Mouse (Mus musculus) embryonic facial prominence, embryonic 14.5 days (tissue): ENCODE measurements at regions not wholly inside any gene's neighbourhood (a gene's known extent, or its start where the extent isn't known, plus 50 kb on each side); places are given as distances from the start of the nearest gene placed in this dataset.

ENCODE experiments used
- ATAC-seq: fragments of 200-750 bp; cut with Nextera tagmentation; 2 replicates; pipeline ENCODE4 v1.8.0; 2017; ENCODE audit warnings: low read depth, moderate number of reproducible peaks, moderate TSS enrichment
- DNase-seq: peaks from one replicate; pipeline ENCODE4 v3.0.0-alpha.2; 2015; ENCODE audit warnings: low spot score
- H3K27ac ChIP-seq: fragments of 300-500 bp; sonication (generic); replicated peaks from 2 replicates; pipeline ENCODE4 v1.5.1; 2014; ENCODE audit warnings: low read depth, mild to moderate bottlenecking, low read length, moderate library complexity
- H3K27me3 ChIP-seq: fragments of 300-500 bp; sonication (generic); replicated peaks from 2 replicates; pipeline ENCODE4 v1.6.1; 2014; ENCODE audit warnings: low read length; ENCODE audit not compliant: control insufficient read depth, insufficient read depth
- H3K36me3 ChIP-seq: fragments of 300-500 bp; sonication (generic); 2 replicates; pipeline ENCODE4 v1.6.1; 2014; ENCODE audit warnings: low read length, mixed read lengths; ENCODE audit not compliant: control insufficient read depth, insufficient read depth
- H3K4me1 ChIP-seq: fragments of 300-500 bp; sonication (generic); 2 replicates; pipeline ENCODE4 v1.6.1; 2014; ENCODE audit warnings: antibody characterized with exemption, low read length; ENCODE audit not compliant: control insufficient read depth, insufficient read depth
- H3K4me2 ChIP-seq: fragments of 300-500 bp; sonication (generic); 2 replicates; pipeline ENCODE4 v1.6.1; 2014; ENCODE audit warnings: low read depth, mild to moderate bottlenecking, low read length, moderate library complexity, mixed read lengths
- H3K4me3 ChIP-seq: fragments of 300-500 bp; sonication (generic); 2 replicates; pipeline ENCODE4 v1.5.1; 2014; ENCODE audit warnings: low read depth, mild to moderate bottlenecking, low read length
- H3K9ac ChIP-seq: fragments of 300-500 bp; sonication (generic); 2 replicates; pipeline ENCODE4 v1.6.1; 2014; ENCODE audit warnings: low read depth, mild to moderate bottlenecking, low read length, moderate library complexity, mixed read lengths
- H3K9me3 ChIP-seq: fragments of 300-500 bp; sonication (generic); 2 replicates; pipeline ENCODE4 v1.6.1; 2016; ENCODE audit warnings: low read length; ENCODE audit not compliant: control insufficient read depth
- WGBS: fragments of 180-500 bp; shearing (Covaris S2); extraction: QIAGEN DNeasy Blood & Tissue Kit; methylation state at CpG from one replicate; pipeline ENCODE4 v1.1.7; 2014; 5-methylcytosine and 5-hydroxymethylcytosine counted together

GRCm38 (mm10) chr15:70276838-70277237, 3557.5 kb upstream of the Gm6569 start:
- Histone ChIP-seq H3K27ac (no peak overlapping the region), H3K9ac (no peak overlapping the region), H3K4me2 (no peak overlapping the region), H3K27me3 (no peaks in the 10 kb centered on the region), H3K4me3 (no peak overlapping the region), H3K4me1 (no peaks in the 10 kb centered on the region), H3K36me3 (no peaks in the 10 kb centered on the region), H3K9me3 (no peaks in the 10 kb centered on the region)
- 70% methylated on average over 1 of the region's 1 CpGs for whole genome bisulfite sequencing
- no peak for ATAC-seq
- no peak for DNase-seq

- no peak overlapping the region for H3K4me3 ChIP-seq
- DNase-seq (peak; percentile 8), ATAC-seq (no peak)
- WGBS, result 61% methylated on average over 2 of the region's 2 CpGs
- H3K4me2 ChIP-seq, result no peak overlapping the region
- no peaks in the 10 kb centered on the region for H3K36me3 ChIP-seq
- no peaks in the 10 kb centered on the region for H3K9me3 ChIP-seq
- H3K27ac ChIP-seq, result no peak overlapping the region
- H3K27me3 ChIP-seq, result no peaks in the 10 kb centered on the region
- no peaks in the 10 kb centered on the region for H3K4me1 ChIP-seq
- H3K9ac ChIP-seq, result no peak overlapping the region
Measured at GRCm38 (mm10) chr15:70321781-70322180, 3512.6 kb upstream of the Gm6569 start.

- Histone ChIP-seq H3K4me2 (no peak overlapping the region), H3K36me3 (no peaks in the 10 kb centered on the region), H3K4me3 (no peak overlapping the region), H3K27ac (no peak overlapping the region), H3K9me3 (no peaks in the 10 kb centered on the region), H3K9ac (no peak overlapping the region), H3K27me3 (no peaks in the 10 kb centered on the region), H3K4me1 (no peaks in the 10 kb centered on the region)
- ATAC-seq (no peak), DNase-seq (no peak)
- WGBS, result 79% methylated on average over 1 of the region's 1 CpGs
Measured at GRCm38 (mm10) chr15:70339241-70339640, 3495.1 kb upstream of the Gm6569 start.

- H3K9ac ChIP-seq, result no peak overlapping the region
- ATAC-seq, result no peak
- no peaks in the 10 kb centered on the region for H3K27me3 ChIP-seq
- no peak for DNase-seq
- no peaks in the 10 kb centered on the region for H3K9me3 ChIP-seq
- no peak overlapping the region for H3K4me2 ChIP-seq
- H3K4me3 ChIP-seq, result no peak overlapping the region
- H3K27ac ChIP-seq, result no peak overlapping the region
- no peaks in the 10 kb centered on the region for H3K36me3 ChIP-seq
- H3K4me1 ChIP-seq, result no peaks in the 10 kb centered on the region
Measured at GRCm38 (mm10) chr15:70341401-70341800, 3493.0 kb upstream of the Gm6569 start.

- no peak overlapping the region for H3K4me3 ChIP-seq
- H3K27ac ChIP-seq, result no peak overlapping the region
- no peaks in the 10 kb centered on the region for H3K36me3 ChIP-seq
- H3K9me3 ChIP-seq, result no peaks in the 10 kb centered on the region
- no peaks in the 10 kb centered on the region for H3K4me1 ChIP-seq
- H3K27me3 ChIP-seq, result no peaks in the 10 kb centered on the region
- no peak overlapping the region for H3K9ac ChIP-seq
- DNase-seq (no peak), ATAC-seq (no peak)
- H3K4me2 ChIP-seq, result no peak overlapping the region
- WGBS, result 88% methylated on average over 10 of the region's 10 CpGs
Measured at GRCm38 (mm10) chr15:70357961-70358360, 3476.4 kb upstream of the Gm6569 start.

GRCm38 (mm10) chr15:70384631-70385030, 3449.7 kb upstream of the Gm6569 start:
- Histone ChIP-seq H3K27me3 (no peaks in the 10 kb centered on the region), H3K9ac (no peak overlapping the region), H3K36me3 (no peaks in the 10 kb centered on the region), H3K27ac (no peak overlapping the region), H3K4me3 (no peak overlapping the region), H3K4me2 (no peak overlapping the region), H3K9me3 (no peaks in the 10 kb centered on the region), H3K4me1 (no peaks in the 10 kb centered on the region)
- DNase-seq, result no peak
- no peak for ATAC-seq
- WGBS, result 79% methylated on average over 1 of the region's 1 CpGs

GRCm38 (mm10) chr15:70416311-70416710, 3418.1 kb upstream of the Gm6569 start:
- no peak for DNase-seq
- 69% methylated on average over 3 of the region's 3 CpGs for WGBS
- no peaks in the 10 kb centered on the region for H3K9me3 ChIP-seq
- H3K4me3 ChIP-seq, result no peak overlapping the region
- no peak overlapping the region for H3K4me2 ChIP-seq
- no peak for ATAC-seq
- no peaks in the 10 kb centered on the region for H3K27me3 ChIP-seq
- no peaks in the 10 kb centered on the region for H3K4me1 ChIP-seq
- H3K9ac ChIP-seq, result no peak overlapping the region
- H3K36me3 ChIP-seq, result no peaks in the 10 kb centered on the region
- H3K27ac ChIP-seq, result no peak overlapping the region

GRCm38 (mm10) chr15:70425566-70425965, 3408.8 kb upstream of the Gm6569 start:
- no peak overlapping the region for H3K4me2 ChIP-seq
- H3K9ac ChIP-seq, result no peak overlapping the region
- H3K36me3 ChIP-seq, result no peaks in the 10 kb centered on the region
- H3K27me3 ChIP-seq, result no peaks in the 10 kb centered on the region
- H3K4me3 ChIP-seq, result no peak overlapping the region
- H3K9me3 ChIP-seq, result no peaks in the 10 kb centered on the region
- DNase-seq (peak; percentile 9), ATAC-seq (no peak)
- no peaks in the 10 kb centered on the region for H3K4me1 ChIP-seq
- H3K27ac ChIP-seq, result no peak overlapping the region
- 69% methylated on average over 1 of the region's 1 CpGs for whole genome bisulfite sequencing
